Mouse (Mus musculus) limb, embryonic 14.5 days (tissue): Measurements from ENCODE around the gene Slc35g2. TPM values are rescaled to one million over a fixed set of nuclear protein-coding genes. Genes with fewer than 3 reads are reported as not detected.

Source experiments
- ATAC-seq: fragments of 200-750 bp; cut with Nextera tagmentation; 2 replicates; pipeline ENCODE4 v1.8.0; 2017; ENCODE audit warnings: low read depth, moderate number of reproducible peaks, moderate TSS enrichment; ENCODE audit not compliant: low FRiP score
- DNase-seq: peaks from one replicate; pipeline ENCODE4 v3.0.0-alpha.2; 2015; ENCODE audit warnings: low spot score
- H3K27ac ChIP-seq: fragments of 300-500 bp; sonication (generic); replicated peaks from 2 replicates; pipeline ENCODE4 v1.5.1; 2014; ENCODE audit warnings: low read depth, mild to moderate bottlenecking, low read length, moderate library complexity, mixed read lengths
- H3K27me3 ChIP-seq: fragments of 300-500 bp; sonication (generic); 2 replicates; pipeline ENCODE4 v1.6.1; 2014; ENCODE audit warnings: low read length, mixed read lengths; ENCODE audit not compliant: control insufficient read depth, insufficient read depth
- H3K36me3 ChIP-seq: fragments of 300-500 bp; sonication (generic); 2 replicates; pipeline ENCODE4 v1.6.1; 2014; ENCODE audit warnings: mild to moderate bottlenecking, low read length, moderate library complexity, mixed read lengths; ENCODE audit not compliant: control insufficient read depth, insufficient read depth
- H3K4me1 ChIP-seq: fragments of 300-500 bp; sonication (generic); 2 replicates; pipeline ENCODE4 v1.6.1; 2014; ENCODE audit warnings: antibody characterized with exemption, low read length, mixed read lengths; ENCODE audit not compliant: control insufficient read depth, insufficient read depth
- H3K4me2 ChIP-seq: fragments of 300-500 bp; sonication (generic); replicated peaks from 2 replicates; pipeline ENCODE4 v1.6.1; 2014; ENCODE audit warnings: low read depth, mild to moderate bottlenecking, low read length, moderate library complexity; ENCODE audit not compliant: severe bottlenecking
- H3K4me3 ChIP-seq: fragments of 300-500 bp; sonication (generic); replicated peaks from 2 replicates; pipeline ENCODE4 v1.5.1; 2014; ENCODE audit warnings: low read length
- H3K9ac ChIP-seq: fragments of 300-500 bp; sonication (generic); 2 replicates; pipeline ENCODE4 v1.6.1; 2014; ENCODE audit warnings: mild to moderate bottlenecking, low read depth, low read length, moderate library complexity; ENCODE audit not compliant: severe bottlenecking
- H3K9me3 ChIP-seq: fragments of 300-500 bp; sonication (generic); 2 replicates; pipeline ENCODE4 v1.6.1; 2016; ENCODE audit warnings: low read length; ENCODE audit not compliant: control insufficient read depth
- POLR2A ChIP-seq: fragments of 200-500 bp; IDR thresholded peaks from 2 replicates; pipeline ENCODE4 v1.8.0; 2012; ENCODE audit warnings: inconsistent platforms, mild to moderate bottlenecking, moderate library complexity, borderline replicate concordance; ENCODE audit not compliant: insufficient read depth, insufficient read length; ENCODE audit errors: extremely low read depth
- WGBS: fragments of 180-500 bp; shearing (Covaris S2); extraction: QIAGEN DNeasy Blood & Tissue Kit; methylation state at CpG from one replicate; pipeline ENCODE4 v1.1.7; 2014; 5-methylcytosine and 5-hydroxymethylcytosine counted together
- polyA plus RNA-seq, 2 experiments: library from polyadenylated mRNA; depleted of rRNA in 1 of 2; stranded (reverse) in 1 of 2; unstranded in 1 of 2; fragments of >200 nt; fragmentation: Nextera tagmentation in 1 of 2; extraction: Ambion mirVana in 1 of 2; gene quantifications; 2 replicates each; pipeline versions ENCODE4 v1.2.1 to v1.2.3; 2012 to 2014

Gene Slc35g2
- polyA plus RNA-seq, 2 experiments: 1.8 to 4.1 TPM

- no peaks in the 10 kb centered on the region for H3K4me1 ChIP-seq
- H3K27ac ChIP-seq: no peak overlapping the region
- no peaks in the 10 kb centered on the region for H3K36me3 ChIP-seq
- no peak overlapping the region for H3K9ac ChIP-seq
- no peak for TF ChIP-seq POLR2A
- H3K27me3 ChIP-seq: peaks cover 10% of the 10 kb centered on the region; the same call in 1 of the 2 replicates
- H3K4me2 ChIP-seq: no peak overlapping the region
- 65% methylated on average over 2 of the region's 2 CpGs for WGBS
- H3K4me3 ChIP-seq: no peak overlapping the region
- no peak for DNase-seq
- no peak for ATAC-seq
- H3K9me3 ChIP-seq: no peaks in the 10 kb centered on the region
Measured at GRCm38 (mm10) chr9:100573300-100573699, 2.4 kb upstream of the Slc35g2 start.

- Histone ChIP-seq H3K4me1 (no peaks in the 10 kb centered on the region), H3K27me3 (peaks cover 10% of the 10 kb centered on the region; the same call in 1 of the 2 replicates), H3K9me3 (no peaks in the 10 kb centered on the region), H3K4me3 (peak overlapping the region; percentile 62; the same call in 1 of the 2 replicates), H3K9ac (no peak overlapping the region), H3K27ac (no peak overlapping the region), H3K4me2 (peak overlapping the region; percentile 94), H3K36me3 (no peaks in the 10 kb centered on the region)
- ATAC-seq (no peak), DNase-seq (no peak)
- no peak for TF ChIP-seq POLR2A
- 80% methylated on average over 1 of the region's 1 CpGs for WGBS
Measured at GRCm38 (mm10) chr9:100571511-100571910, 621 bp upstream of the Slc35g2 start.

GRCm38 (mm10) chr9:100569798-100570625 lies 878 bp downstream of the Slc35g2 start:
- no peaks in the 10 kb centered on the region for H3K36me3 ChIP-seq
- H3K4me1 ChIP-seq: no peaks in the 10 kb centered on the region
- peak overlapping the region; percentile 62 for H3K4me3 ChIP-seq
- TF ChIP-seq POLR2A: no peak
- H3K27ac ChIP-seq: no peak overlapping the region
- H3K9ac ChIP-seq: peak overlapping the region; percentile 60
- no peaks in the 10 kb centered on the region for H3K9me3 ChIP-seq
- H3K27me3 ChIP-seq: peaks cover 10% of the 10 kb centered on the region; the same call in 1 of the 2 replicates
- 10% methylated on average over 32 of the region's 32 CpGs for WGBS
- peak overlapping the region; percentile 94 for H3K4me2 ChIP-seq
- no peak for DNase-seq
- ATAC-seq: no peak

- Histone ChIP-seq H3K27me3 (no peaks in the 10 kb centered on the region), H3K9me3 (no peaks in the 10 kb centered on the region), H3K27ac (no peak overlapping the region), H3K4me3 (no peak overlapping the region), H3K4me1 (no peaks in the 10 kb centered on the region), H3K9ac (no peak overlapping the region), H3K4me2 (no peak overlapping the region), H3K36me3 (no peaks in the 10 kb centered on the region)
- WGBS: 87% methylated on average over 10 of the region's 10 CpGs
- no peak for DNase-seq
- no peak for ATAC-seq
- no peak for TF ChIP-seq POLR2A
Measured at GRCm38 (mm10) chr9:100560251-100560890, 10.5 kb downstream of the Slc35g2 start.

- no peak overlapping the region for H3K9ac ChIP-seq
- DNase-seq (no peak), ATAC-seq (no peak)
- H3K4me1 ChIP-seq: no peaks in the 10 kb centered on the region
- no peak for TF ChIP-seq POLR2A
- no peak overlapping the region for H3K4me3 ChIP-seq
- H3K9me3 ChIP-seq: no peaks in the 10 kb centered on the region
- H3K36me3 ChIP-seq: no peaks in the 10 kb centered on the region
- H3K27me3 ChIP-seq: no peaks in the 10 kb centered on the region
- H3K27ac ChIP-seq: no peak overlapping the region
- no peak overlapping the region for H3K4me2 ChIP-seq
Measured at GRCm38 (mm10) chr9:100558991-100559390, 11.9 kb downstream of the Slc35g2 start.
